Mouse (Mus musculus) left cerebral cortex, adult 2 months (tissue): ENCODE measurements around the gene Raver2. TPM values are rescaled to one million over a fixed set of nuclear protein-coding genes. Genes with fewer than 3 reads are reported as not detected.

Source experiments
- DNase-seq, 2 experiments: peaks; one replicate each; pipeline ENCODE4 v3.0.0; 2021 to 2022; ENCODE audit warnings: low spot score in 2 of 2, mixed read lengths in 1 of 2; ENCODE audit errors: extremely low spot score in 1 of 2
- H3K27ac ChIP-seq: fragments of 200-600 bp; 2 replicates; pipeline ENCODE4 v1.8.1; 2022
- H3K4me3 ChIP-seq: fragments of 200-600 bp; 2 replicates; pipeline ENCODE4 v1.8.1; 2022
- CTCF ChIP-seq: fragments of 200-600 bp; IDR thresholded peaks from 2 replicates; pipeline ENCODE4 v1.8.1; 2022; ENCODE audit warnings: antibody characterized with exemption, mild to moderate bottlenecking, moderate library complexity
- intact Hi-C: fragments of 180-260 bp; cut with DNase I; formaldehyde crosslinking; loops from one replicate; pipeline ENCODE4 v1.15.1; 2025
- total RNA-seq, 2 experiments: library from RNA; stranded (reverse); gene quantifications; 2 replicates each; pipeline ENCODE4 v1.2.3; 2021

Gene Raver2
- total RNA-seq, 2 experiments from 2014 or later = 18.1 to 22.3 TPM

- intact Hi-C loops = loop anchor here (5.0 kb wide), 1 partner anchor 63 kb away; no protein-coding TSS in a partner anchor
- no peak for TF ChIP-seq CTCF
- DNase-seq = no peak
- Histone ChIP-seq H3K4me3 (no peak overlapping the region), H3K27ac (no peak overlapping the region)
Observed at GRCm38 (mm10) chr4:101199433-101200081, 130.8 kb downstream of the Raver2 start.

Other genes with a start within 250 kb of the Raver2 start
- not detected for gene Gm10577, start 48.3 kb upstream of the Raver2 start, total RNA-seq
- 100 to 1,000 TPM; 121 to 129 TPM for gene Jak1, start 196.3 kb downstream of the Raver2 start, total RNA-seq